Mouse (Mus musculus): ENCODE data around the gene Trim67.

Trim67 gene

GRCm38 (mm10) chr8:124792708-124793107 lies at the start of gene Trim67:
TSS of gene Trim67 (plus strand) at chr8:124793092.
- no peak for DNase-seq (ENCODE audit: low read depth)

GRCm38 (mm10) chr8:124746661-124747060 lies 46.2 kb upstream of the Trim67 start:
- DNase-seq (ENCODE audit: low read depth): no peak

- DNase-seq (ENCODE audit: low read depth): no peak
Observed at GRCm38 (mm10) chr8:124751191-124751590, 41.7 kb upstream of the Trim67 start.

- DNase-seq (ENCODE audit: low read depth): peak; percentile 72
Observed at GRCm38 (mm10) chr8:124751709-124752173, 41.2 kb upstream of the Trim67 start, which contains the start of gene Fam89a. TSS of gene Fam89a (minus strand) at chr8:124751832.

- no peak for DNase-seq (ENCODE audit: low read depth)
Observed at GRCm38 (mm10) chr8:124752325-124752862, 40.5 kb upstream of the Trim67 start.

- DNase-seq (ENCODE audit: low read depth): no peak
Observed at GRCm38 (mm10) chr8:124754101-124754791, 38.6 kb upstream of the Trim67 start.

- DNase-seq (ENCODE audit: low read depth): no peak
Observed at GRCm38 (mm10) chr8:124754792-124755190, 38.1 kb upstream of the Trim67 start.

- no peak for DNase-seq (ENCODE audit: low read depth)
Observed at GRCm38 (mm10) chr8:124755481-124755880, 37.4 kb upstream of the Trim67 start.

- DNase-seq (ENCODE audit: low read depth): no peak
Observed at GRCm38 (mm10) chr8:124756153-124756552, 36.7 kb upstream of the Trim67 start.

GRCm38 (mm10) chr8:124756601-124757000 lies 36.3 kb upstream of the Trim67 start:
- no peak for DNase-seq (ENCODE audit: low read depth)

GRCm38 (mm10) chr8:124758544-124758943 lies 34.3 kb upstream of the Trim67 start:
- DNase-seq (ENCODE audit: low read depth): peak; percentile 51

GRCm38 (mm10) chr8:124763061-124763460 lies 29.8 kb upstream of the Trim67 start:
- no peak for DNase-seq (ENCODE audit: low read depth)

GRCm38 (mm10) chr8:124772389-124772788 lies 20.5 kb upstream of the Trim67 start:
- DNase-seq (ENCODE audit: low read depth): no peak

GRCm38 (mm10) chr8:124775695-124776094 lies 17.2 kb upstream of the Trim67 start:
- DNase-seq (ENCODE audit: low read depth): peak; percentile 77

GRCm38 (mm10) chr8:124780236-124780635 lies 12.7 kb upstream of the Trim67 start:
- no peak for DNase-seq (ENCODE audit: low read depth)

- no peak for DNase-seq (ENCODE audit: low read depth)
Observed at GRCm38 (mm10) chr8:124782431-124782830, 10.5 kb upstream of the Trim67 start.

- no peak for DNase-seq (ENCODE audit: low read depth)
Observed at GRCm38 (mm10) chr8:124783228-124783627, 9.7 kb upstream of the Trim67 start.

- no peak for DNase-seq (ENCODE audit: low read depth)
Observed at GRCm38 (mm10) chr8:124784613-124785012, 8.3 kb upstream of the Trim67 start.

GRCm38 (mm10) chr8:124790676-124791075 lies 2.2 kb upstream of the Trim67 start:
- no peak for DNase-seq (ENCODE audit: low read depth)

GRCm38 (mm10) chr8:124791751-124792150 lies 1.1 kb upstream of the Trim67 start:
- no peak for DNase-seq (ENCODE audit: low read depth)

GRCm38 (mm10) chr8:124792186-124792585 lies 706 bp upstream of the Trim67 start:
- no peak for DNase-seq (ENCODE audit: low read depth)

GRCm38 (mm10) chr8:124793172-124793651 lies 320 bp downstream of the Trim67 start:
- DNase-seq (ENCODE audit: low read depth): peak; percentile 59

GRCm38 (mm10) chr8:124793661-124794485 lies 981 bp downstream of the Trim67 start:
- DNase-seq (ENCODE audit: low read depth): no peak
